Mouse (Mus musculus): ENCODE results near the gene Cfl2. TPM values are rescaled to one million over a fixed set of nuclear protein-coding genes. Genes with fewer than 3 reads are reported as not detected.

Gene Cfl2
- polyA plus RNA-seq, 1 experiment from 2014 or later, result 540 TPM

DNA sequence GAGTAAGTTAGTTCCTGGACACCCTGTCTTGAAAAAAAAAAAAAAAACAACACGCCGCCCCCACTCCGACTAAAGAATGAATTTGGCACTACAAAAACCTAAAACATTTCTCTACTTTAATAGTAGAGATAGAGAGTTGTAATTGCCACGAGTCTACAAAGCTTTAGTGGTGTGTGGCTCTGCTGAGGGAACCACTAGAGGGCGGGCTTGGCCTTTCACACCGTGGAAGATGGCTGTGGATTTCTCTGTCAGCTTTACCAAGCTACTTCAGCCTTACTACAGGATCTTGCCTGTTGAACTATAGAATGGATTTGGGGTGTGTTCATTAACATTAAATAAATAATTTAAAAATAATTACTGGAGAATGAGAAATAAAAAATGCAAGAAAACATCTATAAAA is 32.1 kb downstream of the Cfl2 start:
- 4% methylated on average over 6 of the region's 6 CpGs for WGBS
- peak; percentile 22; the same call in 1 of the 2 replicates for ATAC-seq (ENCODE audit: insufficient number of reproducible peaks, insufficient read depth, low FRiP score, low read depth)

DNA sequence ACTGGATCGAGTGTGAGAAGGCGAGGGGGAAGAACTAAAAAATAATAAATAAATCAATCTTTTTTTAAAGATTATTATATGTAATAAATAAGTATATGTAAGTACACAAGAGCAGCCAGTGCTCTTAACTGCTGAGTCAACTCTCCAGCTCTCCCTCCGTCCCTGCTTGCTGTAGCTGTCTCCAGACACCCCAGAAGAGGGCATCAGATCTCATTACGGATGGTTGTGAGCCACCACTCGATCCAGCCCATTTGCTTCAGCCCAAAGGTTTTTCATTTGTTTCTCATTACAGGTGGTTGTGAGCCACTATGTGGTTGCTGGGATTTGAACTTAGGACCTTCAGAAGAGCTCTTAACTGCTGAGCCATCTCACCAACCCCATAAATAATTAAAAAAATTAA is 32.8 kb downstream of the Cfl2 start:
- 46% methylated on average over 5 of the region's 5 CpGs for WGBS
- no peak overlapping the region for H3K4me2 ChIP-seq (ENCODE audit: low read length)
- H3K27me3 ChIP-seq (ENCODE audit: control insufficient read depth, insufficient read depth, low read length), result no peaks in the 10 kb centered on the region
- ATAC-seq (ENCODE audit: insufficient number of reproducible peaks, insufficient read depth, low FRiP score, low read depth), result no peak
- H3K9ac ChIP-seq (ENCODE audit: low read length), result no peak overlapping the region
- H3K9me3 ChIP-seq (ENCODE audit: control insufficient read depth, low read length), result no peaks in the 10 kb centered on the region
- H3K36me3 ChIP-seq (ENCODE audit: control insufficient read depth, insufficient read depth, low read length), result no peaks in the 10 kb centered on the region
- peaks cover 3 to 9% of the 10 kb centered on the region in 2 experiments; a peak in 3 of 4 replicates for H3K4me1 ChIP-seq (ENCODE audit: control insufficient read depth in 2 of 2, insufficient read depth in 2 of 2, low read length in 2 of 2)
- no peak overlapping the region for H3K27ac ChIP-seq (replicated peaks in 1 of 2; ENCODE audit: control insufficient read depth in 1 of 2, insufficient read depth in 1 of 2, low read depth in 2 of 2, low read length in 2 of 2)
- no peak overlapping the region for H3K4me3 ChIP-seq (ENCODE audit: control insufficient read depth in 1 of 2, insufficient read depth in 1 of 2, low read depth in 1 of 2, low read length in 2 of 2)

More for the DNA sequence above, 32.1 kb downstream of the Cfl2 start:
- Histone ChIP-seq H3K4me3 (ENCODE audit: control insufficient read depth in 1 of 2, insufficient read depth in 1 of 2, low read depth in 1 of 2, low read length in 2 of 2) (no peak overlapping the region), H3K27ac (replicated peaks in 1 of 2; ENCODE audit: control insufficient read depth in 1 of 2, insufficient read depth in 1 of 2, low read depth in 2 of 2, low read length in 2 of 2) (no peak overlapping the region), H3K9me3 (ENCODE audit: control insufficient read depth, low read length) (no peaks in the 10 kb centered on the region), H3K27me3 (ENCODE audit: control insufficient read depth, insufficient read depth, low read length) (no peaks in the 10 kb centered on the region), H3K4me2 (ENCODE audit: low read length) (no peak overlapping the region), H3K9ac (ENCODE audit: low read length) (no peak overlapping the region), H3K36me3 (ENCODE audit: control insufficient read depth, insufficient read depth, low read length) (no peaks in the 10 kb centered on the region), H3K4me1 (ENCODE audit: control insufficient read depth in 2 of 2, insufficient read depth in 2 of 2, low read length in 2 of 2) (peaks cover 8 to 16% of the 10 kb centered on the region in 2 experiments)

DNA sequence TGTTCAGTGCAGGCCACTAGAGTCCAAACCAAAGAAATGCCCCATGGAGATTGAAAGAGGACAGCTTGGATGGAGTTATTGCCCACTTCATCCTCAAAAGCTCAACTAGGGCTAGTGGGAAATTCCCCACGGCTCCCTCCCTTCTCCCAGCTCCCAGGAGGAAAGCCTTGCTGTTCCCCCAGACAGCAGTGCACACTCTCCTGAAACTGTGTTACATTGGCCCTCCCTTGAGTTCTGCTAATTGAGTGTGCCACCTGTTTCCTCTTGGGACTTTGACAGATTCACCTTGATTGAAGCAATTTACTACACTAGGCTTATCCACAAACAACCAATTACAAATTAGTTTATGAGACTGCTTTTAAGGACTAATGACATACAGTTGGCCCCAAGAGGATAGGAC is 34.6 kb downstream of the Cfl2 start:
- WGBS, result 58% methylated on average over 1 of the region's 1 CpGs
- H3K4me2 ChIP-seq (ENCODE audit: low read length), result no peak overlapping the region

DNA sequence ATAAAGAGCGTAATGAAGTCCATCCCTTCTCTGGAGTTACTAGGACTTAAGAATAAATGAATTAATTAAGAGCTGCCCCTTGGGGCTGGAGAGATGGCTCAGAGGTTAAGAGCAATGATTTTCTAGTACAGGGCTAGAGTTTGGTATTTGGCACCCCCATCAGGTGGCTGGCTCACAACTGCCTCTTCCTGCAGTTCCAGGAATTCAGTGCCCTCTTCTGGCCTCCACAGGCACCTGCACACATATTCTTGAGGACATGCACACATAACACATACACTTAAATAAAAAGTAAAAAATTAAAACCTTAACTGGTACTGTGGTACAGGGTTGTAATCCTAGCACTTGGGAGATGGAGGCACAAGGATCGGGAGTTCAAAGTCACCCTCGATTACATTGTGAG is 37.5 kb downstream of the Cfl2 start:
- Histone ChIP-seq H3K4me3 (ENCODE audit: control insufficient read depth in 1 of 2, insufficient read depth in 1 of 2, low read depth in 1 of 2, low read length in 2 of 2) (no peak overlapping the region), H3K4me2 (ENCODE audit: low read length) (no peak overlapping the region), H3K27me3 (ENCODE audit: control insufficient read depth, insufficient read depth, low read length) (no peaks in the 10 kb centered on the region), H3K9me3 (ENCODE audit: control insufficient read depth, low read length) (no peaks in the 10 kb centered on the region), H3K4me1 (ENCODE audit: control insufficient read depth in 2 of 2, insufficient read depth in 2 of 2, low read length in 2 of 2) (peaks cover under 1 to 10% of the 10 kb centered on the region in 2 experiments; a peak in 3 of 4 replicates), H3K27ac (replicated peaks in 1 of 2; ENCODE audit: control insufficient read depth in 1 of 2, insufficient read depth in 1 of 2, low read depth in 2 of 2, low read length in 2 of 2) (no peak overlapping the region), H3K9ac (ENCODE audit: low read length) (no peak overlapping the region), H3K36me3 (ENCODE audit: control insufficient read depth, insufficient read depth, low read length) (no peaks in the 10 kb centered on the region)
- ATAC-seq (ENCODE audit: insufficient number of reproducible peaks, insufficient read depth, low FRiP score, low read depth), result no peak
- 92% methylated on average over 3 of the region's 3 CpGs for WGBS

More for the DNA sequence above, 34.6 kb downstream of the Cfl2 start:
- H3K36me3 ChIP-seq (ENCODE audit: control insufficient read depth, insufficient read depth, low read length), result no peaks in the 10 kb centered on the region
- no peaks in the 10 kb centered on the region for H3K9me3 ChIP-seq (ENCODE audit: control insufficient read depth, low read length)
- H3K27me3 ChIP-seq (ENCODE audit: control insufficient read depth, insufficient read depth, low read length), result no peaks in the 10 kb centered on the region
- no peak overlapping the region for H3K9ac ChIP-seq (ENCODE audit: low read length)
- H3K4me1 ChIP-seq (ENCODE audit: control insufficient read depth in 2 of 2, insufficient read depth in 2 of 2, low read length in 2 of 2), result peaks cover 0 to 5% of the 10 kb centered on the region in 2 experiments; a peak in 1 of 4 replicates
- H3K27ac ChIP-seq (replicated peaks in 1 of 2; ENCODE audit: control insufficient read depth in 1 of 2, insufficient read depth in 1 of 2, low read depth in 2 of 2, low read length in 2 of 2), result no peak overlapping the region
- ATAC-seq (ENCODE audit: insufficient number of reproducible peaks, insufficient read depth, low FRiP score, low read depth), result no peak
- no peak overlapping the region for H3K4me3 ChIP-seq (ENCODE audit: control insufficient read depth in 1 of 2, insufficient read depth in 1 of 2, low read depth in 1 of 2, low read length in 2 of 2)

DNA sequence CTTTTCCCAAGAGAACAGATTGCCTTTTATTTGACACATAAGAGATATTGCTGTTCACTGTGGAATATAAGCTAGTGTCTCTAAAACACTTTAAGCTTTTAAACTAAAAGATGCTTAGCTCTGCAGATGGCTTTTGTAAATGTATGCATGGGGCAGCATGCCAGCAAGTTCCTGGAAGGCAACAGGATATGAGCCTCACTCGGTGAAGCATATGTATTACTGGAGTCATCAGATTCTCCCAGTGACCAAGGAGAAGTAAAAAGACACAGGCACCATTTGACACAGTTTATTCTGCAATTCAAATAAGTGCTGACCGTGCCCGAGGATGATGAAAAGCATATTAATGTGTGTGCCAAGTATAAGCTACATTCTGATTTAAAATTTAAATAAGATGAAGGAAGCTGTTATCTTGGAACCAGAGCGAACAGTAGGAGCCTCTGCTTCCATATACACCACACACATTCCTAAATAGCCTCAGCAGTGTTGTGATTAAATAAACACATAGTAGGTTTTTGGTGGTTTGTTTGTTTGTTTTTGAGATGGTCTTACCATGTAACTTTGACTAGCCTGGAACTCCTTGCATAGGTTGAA is 39.7 kb downstream of the Cfl2 start:
- no peak for ATAC-seq (ENCODE audit: insufficient number of reproducible peaks, insufficient read depth, low FRiP score, low read depth)
- H3K9me3 ChIP-seq (ENCODE audit: control insufficient read depth, low read length), result no peaks in the 10 kb centered on the region
- H3K4me2 ChIP-seq (ENCODE audit: low read length), result no peak overlapping the region
- no peak overlapping the region for H3K27ac ChIP-seq (replicated peaks in 1 of 2; ENCODE audit: control insufficient read depth in 1 of 2, insufficient read depth in 1 of 2, low read depth in 2 of 2, low read length in 2 of 2)
- no peaks in the 10 kb centered on the region for H3K36me3 ChIP-seq (ENCODE audit: control insufficient read depth, insufficient read depth, low read length)
- 67% methylated on average over 4 of the region's 4 CpGs for WGBS
- H3K9ac ChIP-seq (ENCODE audit: low read length), result no peak overlapping the region
- peaks cover 8 to 21% of the 10 kb centered on the region in 2 experiments; a peak in 3 of 4 replicates for H3K4me1 ChIP-seq (ENCODE audit: control insufficient read depth in 2 of 2, insufficient read depth in 2 of 2, low read length in 2 of 2)
- no peaks in the 10 kb centered on the region for H3K27me3 ChIP-seq (ENCODE audit: control insufficient read depth, insufficient read depth, low read length)
- H3K4me3 ChIP-seq (ENCODE audit: control insufficient read depth in 1 of 2, insufficient read depth in 1 of 2, low read depth in 1 of 2, low read length in 2 of 2), result no peak overlapping the region

DNA sequence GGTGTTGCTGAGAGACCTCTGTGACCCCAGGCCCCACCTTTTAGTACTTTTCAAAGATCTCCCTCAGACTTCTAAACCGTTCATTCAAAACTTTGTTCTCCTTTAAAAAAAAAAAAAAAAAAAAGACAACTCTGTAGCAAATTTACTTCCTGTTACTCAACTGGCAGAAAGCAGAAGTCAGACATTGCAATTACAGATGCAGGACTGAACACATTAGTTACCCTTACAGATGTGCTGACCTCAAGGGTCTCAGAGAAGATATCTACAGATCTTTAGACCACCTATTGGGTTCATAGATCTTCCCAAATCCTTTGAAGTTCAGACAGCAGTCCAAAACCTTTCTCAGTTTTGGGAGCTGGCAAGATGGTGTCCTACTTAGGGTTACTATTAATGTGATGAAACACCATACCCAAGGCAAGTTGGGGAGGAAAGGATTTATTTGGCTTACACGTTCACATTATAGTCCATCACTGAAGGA is 42.0 kb downstream of the Cfl2 start:
- 0 out of 4 replicates have a peak overlapping the region, but pooled peaks of 1 of the 2 experiments have one; percentile 9 for H3K27ac ChIP-seq (replicated peaks in 1 of 2; ENCODE audit: control insufficient read depth in 1 of 2, insufficient read depth in 1 of 2, low read depth in 2 of 2, low read length in 2 of 2)
- H3K4me1 ChIP-seq (ENCODE audit: control insufficient read depth in 2 of 2, insufficient read depth in 2 of 2, low read length in 2 of 2), result peaks cover 8 to 21% of the 10 kb centered on the region in 2 experiments; a peak in 3 of 4 replicates
- H3K4me2 ChIP-seq (ENCODE audit: low read length), result no peak overlapping the region
- no peaks in the 10 kb centered on the region for H3K9me3 ChIP-seq (ENCODE audit: control insufficient read depth, low read length)
- no peak overlapping the region for H3K9ac ChIP-seq (ENCODE audit: low read length)
- no peak for ATAC-seq (ENCODE audit: insufficient number of reproducible peaks, insufficient read depth, low FRiP score, low read depth)
- no peaks in the 10 kb centered on the region for H3K36me3 ChIP-seq (ENCODE audit: control insufficient read depth, insufficient read depth, low read length)
- WGBS, result 70% methylated on average over 2 of the region's 2 CpGs
- no peak overlapping the region for H3K4me3 ChIP-seq (ENCODE audit: control insufficient read depth in 1 of 2, insufficient read depth in 1 of 2, low read depth in 1 of 2, low read length in 2 of 2)
- H3K27me3 ChIP-seq (ENCODE audit: control insufficient read depth, insufficient read depth, low read length), result no peaks in the 10 kb centered on the region

DNA sequence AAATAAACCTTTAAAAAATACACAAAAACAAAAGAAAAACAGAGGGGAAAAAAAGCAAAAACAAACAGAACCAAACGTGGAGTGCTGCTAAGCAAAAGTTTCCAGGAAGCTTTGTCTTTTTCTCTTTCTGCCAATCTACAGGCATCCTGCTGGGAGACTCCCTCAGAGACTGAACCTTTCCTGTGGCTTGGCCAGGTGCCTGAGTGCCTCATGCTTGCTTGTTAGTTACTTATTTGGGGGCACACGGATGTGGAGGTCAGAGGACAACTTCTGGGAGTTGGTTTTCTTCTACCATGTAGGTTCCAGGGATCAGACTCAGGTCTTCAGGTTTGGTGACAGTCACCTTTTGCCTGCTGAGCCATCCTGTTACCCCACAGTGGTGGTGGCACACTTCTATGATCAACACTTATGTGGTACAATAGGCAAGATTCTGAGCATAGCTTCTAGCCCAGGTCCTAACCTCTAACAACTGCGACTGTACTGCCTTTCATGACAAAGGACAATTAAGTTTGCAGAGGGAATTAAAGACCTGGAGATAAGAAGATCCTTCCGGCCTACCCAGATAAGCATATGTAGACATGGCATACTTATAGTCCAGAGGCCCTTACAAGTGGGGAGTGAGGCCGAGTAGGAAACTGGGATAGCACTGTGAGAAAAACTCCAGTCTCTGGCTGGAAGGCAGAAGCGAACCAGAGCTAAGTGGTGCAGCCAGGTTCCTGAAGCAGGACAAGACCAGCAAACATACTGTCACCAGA is 43.3 kb downstream of the Cfl2 start:
- 32% methylated on average over 6 of the region's 6 CpGs for WGBS
- Histone ChIP-seq H3K27ac (replicated peaks in 1 of 2; ENCODE audit: control insufficient read depth in 1 of 2, insufficient read depth in 1 of 2, low read depth in 2 of 2, low read length in 2 of 2) (peak overlapping the region; percentile 28 to 47), H3K4me2 (ENCODE audit: low read length) (no peak overlapping the region), H3K9ac (ENCODE audit: low read length) (no peak overlapping the region), H3K27me3 (ENCODE audit: control insufficient read depth, insufficient read depth, low read length) (no peaks in the 10 kb centered on the region), H3K4me3 (ENCODE audit: control insufficient read depth in 1 of 2, insufficient read depth in 1 of 2, low read depth in 1 of 2, low read length in 2 of 2) (no peak overlapping the region), H3K9me3 (ENCODE audit: control insufficient read depth, low read length) (no peaks in the 10 kb centered on the region), H3K36me3 (ENCODE audit: control insufficient read depth, insufficient read depth, low read length) (no peaks in the 10 kb centered on the region), H3K4me1 (ENCODE audit: control insufficient read depth in 2 of 2, insufficient read depth in 2 of 2, low read length in 2 of 2) (peaks cover 8 to 21% of the 10 kb centered on the region in 2 experiments; a peak in 3 of 4 replicates)
- no peak for ATAC-seq (ENCODE audit: insufficient number of reproducible peaks, insufficient read depth, low FRiP score, low read depth)
